Mouse (Mus musculus): Measurements from ENCODE around the gene Trpm7. TPM values are rescaled to one million over a fixed set of nuclear protein-coding genes. Genes with fewer than 3 reads are reported as not detected.

The Trpm7 gene
- polyA plus RNA-seq, 1 experiment from 2014 or later = 30.0 TPM

DNA sequence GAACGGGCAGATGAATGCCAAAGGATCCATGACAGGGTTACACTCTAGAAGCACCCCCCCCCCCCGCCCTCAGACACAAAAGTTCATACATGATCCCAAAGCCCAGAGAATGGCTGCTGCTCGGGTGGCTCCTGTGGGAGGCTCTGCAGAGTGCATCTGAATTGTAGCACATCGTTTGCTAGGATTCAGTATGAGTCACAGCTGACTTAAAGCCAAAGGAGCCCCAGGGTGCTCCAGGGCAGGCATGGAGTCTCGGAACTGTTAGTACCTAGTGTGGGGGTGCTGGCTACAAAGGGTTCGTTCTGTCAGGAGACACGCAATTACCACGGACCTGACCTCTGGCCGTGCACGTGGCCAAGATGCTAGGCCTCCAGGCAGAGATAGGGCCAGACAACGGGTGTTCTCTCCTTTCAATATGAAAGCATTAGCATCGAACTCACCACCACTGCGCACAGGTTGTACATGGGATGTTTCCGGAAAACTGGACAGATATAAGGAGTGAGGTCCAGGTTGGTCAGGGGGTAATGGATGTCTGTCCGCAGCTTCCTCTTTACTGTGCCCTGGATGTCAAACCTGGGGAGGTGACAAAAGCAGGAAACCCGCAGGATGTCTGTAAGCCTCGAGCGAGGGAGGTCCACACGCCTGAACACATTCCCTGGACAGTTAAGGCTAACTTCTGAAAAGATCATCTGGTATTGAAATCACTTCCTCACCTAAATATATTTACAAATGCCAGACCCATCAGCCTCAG lies 106.4 kb downstream of the Trpm7 start:
- Histone ChIP-seq H3K9me3 (no peaks in the 10 kb centered on the region), H3K9ac (no peak overlapping the region), H3K4me1 (replicated peaks) (peaks cover 12% of the 10 kb centered on the region; the same call in 1 of the 2 replicates), H3K27ac (replicated peaks) (no peak overlapping the region), H3K27me3 (no peaks in the 10 kb centered on the region), H3K4me2 (no peak overlapping the region), H3K4me3 (no peak overlapping the region), H3K36me3 (no peaks in the 10 kb centered on the region)
- 73% methylated on average over 19 of the region's 19 CpGs for whole genome bisulfite sequencing
- no peak for ATAC-seq (ENCODE audit: low read depth)

DNA sequence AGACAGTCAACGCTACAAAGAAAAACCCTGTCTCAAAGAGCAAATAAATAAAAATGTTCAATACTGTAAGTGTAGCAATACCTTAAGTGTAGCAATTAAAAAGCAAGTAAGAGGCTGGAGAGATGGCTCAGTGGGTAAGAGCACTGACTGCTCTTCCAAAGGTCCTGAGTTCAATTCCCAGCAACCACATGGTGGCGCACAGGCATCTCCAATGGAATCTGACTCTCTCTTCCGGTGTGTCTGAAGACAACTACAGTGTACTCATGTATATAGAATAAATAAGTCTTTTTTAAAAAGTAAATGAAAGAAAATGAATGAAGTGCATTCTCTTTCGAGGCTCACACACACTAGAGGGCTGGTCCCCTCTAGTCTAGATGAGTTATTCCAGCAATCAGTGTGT lies 107.8 kb downstream of the Trpm7 start:
- WGBS = 73% methylated on average over 4 of the region's 4 CpGs
- no peak for ATAC-seq (ENCODE audit: low read depth)
- Histone ChIP-seq H3K9me3 (no peaks in the 10 kb centered on the region), H3K4me1 (replicated peaks) (peaks cover 12% of the 10 kb centered on the region; the same call in 1 of the 2 replicates), H3K4me3 (no peak overlapping the region), H3K9ac (no peak overlapping the region), H3K27me3 (no peaks in the 10 kb centered on the region), H3K36me3 (peaks cover 11% of the 10 kb centered on the region), H3K4me2 (no peak overlapping the region), H3K27ac (replicated peaks) (no peak overlapping the region)

DNA sequence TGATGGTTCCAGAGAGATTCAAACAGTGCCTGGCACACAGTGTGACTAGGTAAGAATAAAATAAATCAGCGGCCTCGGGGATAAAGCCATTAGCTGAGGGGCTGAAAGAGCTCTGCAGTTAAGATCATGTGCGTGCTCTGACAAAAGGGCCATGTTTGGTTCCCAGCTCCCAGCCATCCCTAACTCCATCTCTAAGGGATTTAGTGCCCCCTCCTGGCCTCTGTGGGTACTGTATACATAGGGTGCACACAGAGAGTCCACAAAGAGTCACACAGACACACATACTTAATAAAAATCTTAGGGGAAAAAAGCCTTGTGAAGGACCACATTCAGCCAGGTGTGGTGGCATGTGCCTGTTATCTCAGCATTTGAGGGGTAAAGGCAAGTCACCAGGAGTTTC lies 108.4 kb downstream of the Trpm7 start:
- Histone ChIP-seq H3K4me2 (no peak overlapping the region), H3K4me3 (no peak overlapping the region), H3K9ac (no peak overlapping the region), H3K9me3 (no peaks in the 10 kb centered on the region), H3K4me1 (replicated peaks) (peaks cover 12% of the 10 kb centered on the region; the same call in 1 of the 2 replicates), H3K36me3 (peaks cover 17% of the 10 kb centered on the region), H3K27ac (replicated peaks) (no peak overlapping the region), H3K27me3 (no peaks in the 10 kb centered on the region)
- WGBS = 97% methylated on average over 3 of the region's 3 CpGs
- no peak for ATAC-seq (ENCODE audit: low read depth)

DNA sequence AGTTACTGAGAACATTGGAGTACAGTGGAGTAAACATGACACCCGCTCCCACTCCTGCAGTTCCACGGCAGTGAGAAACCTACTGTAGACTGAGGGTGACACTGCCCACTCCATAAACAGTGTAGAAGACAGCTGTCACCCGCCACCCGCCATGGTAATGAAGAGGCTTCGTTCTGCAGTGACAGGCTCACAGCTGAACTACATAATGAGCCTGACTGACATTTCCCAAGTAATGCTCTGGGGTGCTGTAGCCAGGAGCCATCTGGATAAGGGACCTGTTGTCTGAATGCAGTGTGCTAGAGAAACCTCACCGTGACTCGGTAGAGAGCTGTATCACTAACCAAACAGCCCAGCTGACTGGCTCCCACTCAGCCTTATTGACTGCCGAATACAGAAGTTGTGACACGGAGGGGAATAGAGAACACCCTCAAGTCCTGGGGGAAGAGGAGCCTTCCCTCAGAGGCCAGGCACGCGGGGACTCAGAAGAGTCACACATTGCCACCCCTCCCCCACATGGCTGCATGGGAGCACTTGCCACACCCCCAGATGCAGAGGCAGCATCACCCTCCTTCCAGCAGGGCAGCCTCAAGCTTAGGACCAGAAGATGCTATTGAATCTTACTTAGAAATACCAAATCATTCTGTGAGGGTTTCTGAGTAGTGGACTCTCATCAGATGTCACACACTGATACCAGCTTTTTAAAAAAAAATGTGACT lies 110.0 kb downstream of the Trpm7 start:
- WGBS = 26% methylated on average over 11 of the region's 11 CpGs
- no peaks in the 10 kb centered on the region for H3K9me3 ChIP-seq
- peaks cover 33% of the 10 kb centered on the region for H3K36me3 ChIP-seq
- no peak overlapping the region for H3K4me2 ChIP-seq
- H3K4me3 ChIP-seq = no peak overlapping the region
- peaks cover 12% of the 10 kb centered on the region; the same call in 1 of the 2 replicates for H3K4me1 ChIP-seq (replicated peaks)
- no peak overlapping the region for H3K27ac ChIP-seq (replicated peaks)
- H3K9ac ChIP-seq = no peak overlapping the region
- H3K27me3 ChIP-seq = no peaks in the 10 kb centered on the region
- ATAC-seq (ENCODE audit: low read depth) = peak; percentile 86

DNA sequence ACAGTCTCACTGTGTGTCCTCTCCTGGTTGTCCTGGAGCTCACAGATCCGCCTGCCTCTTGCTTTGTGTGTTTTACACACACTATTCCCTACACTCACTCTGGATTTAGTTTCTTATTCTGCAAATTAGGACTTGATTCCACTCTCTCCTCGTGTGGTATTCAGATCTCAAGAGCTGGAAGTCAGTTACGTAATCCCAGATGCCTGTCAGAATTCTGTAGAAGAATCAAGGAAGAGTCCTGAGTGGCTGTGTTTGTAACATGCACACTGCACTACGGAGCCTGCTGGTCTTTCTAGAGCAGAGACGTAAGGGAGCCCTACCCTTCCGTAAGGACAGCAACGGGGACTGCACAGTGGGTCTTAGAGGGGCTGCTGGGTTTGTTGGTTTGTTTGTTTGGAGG lies 116.7 kb downstream of the Trpm7 start:
- Histone ChIP-seq H3K36me3 (peaks cover 96% of the 10 kb centered on the region), H3K27me3 (no peaks in the 10 kb centered on the region), H3K4me3 (no peak overlapping the region), H3K27ac (replicated peaks) (no peak overlapping the region), H3K9me3 (no peaks in the 10 kb centered on the region), H3K9ac (no peak overlapping the region), H3K4me2 (no peak overlapping the region), H3K4me1 (replicated peaks) (no peaks in the 10 kb centered on the region)
- WGBS = 94% methylated on average over 7 of the region's 7 CpGs
- ATAC-seq (ENCODE audit: low read depth) = no peak

DNA sequence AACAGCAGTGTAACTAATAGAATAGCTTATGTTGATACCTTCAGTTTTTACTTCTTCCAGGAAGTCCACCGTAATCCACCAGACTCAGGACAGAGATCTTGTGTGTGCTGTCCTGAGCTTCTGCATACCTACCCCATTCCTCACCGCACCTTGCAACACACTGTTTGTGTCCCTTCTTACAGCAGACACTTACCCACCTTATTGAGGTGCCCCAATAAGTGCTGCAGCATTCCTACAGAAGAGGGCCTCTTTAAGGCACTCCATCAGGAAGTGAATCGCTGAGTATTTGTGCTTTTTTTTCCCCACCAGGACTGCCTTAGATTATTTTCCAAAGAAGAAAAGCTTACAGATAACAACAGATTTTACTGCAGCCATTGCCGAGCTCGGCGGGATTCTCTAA lies 120.4 kb downstream of the Trpm7 start:
- Histone ChIP-seq H3K4me2 (no peak overlapping the region), H3K36me3 (peaks cover 92% of the 10 kb centered on the region), H3K9me3 (no peaks in the 10 kb centered on the region), H3K27ac (replicated peaks) (no peak overlapping the region), H3K27me3 (no peaks in the 10 kb centered on the region), H3K4me3 (no peak overlapping the region), H3K9ac (no peak overlapping the region), H3K4me1 (replicated peaks) (no peaks in the 10 kb centered on the region)
- no peak for ATAC-seq (ENCODE audit: low read depth)
- WGBS = 95% methylated on average over 6 of the region's 6 CpGs

DNA sequence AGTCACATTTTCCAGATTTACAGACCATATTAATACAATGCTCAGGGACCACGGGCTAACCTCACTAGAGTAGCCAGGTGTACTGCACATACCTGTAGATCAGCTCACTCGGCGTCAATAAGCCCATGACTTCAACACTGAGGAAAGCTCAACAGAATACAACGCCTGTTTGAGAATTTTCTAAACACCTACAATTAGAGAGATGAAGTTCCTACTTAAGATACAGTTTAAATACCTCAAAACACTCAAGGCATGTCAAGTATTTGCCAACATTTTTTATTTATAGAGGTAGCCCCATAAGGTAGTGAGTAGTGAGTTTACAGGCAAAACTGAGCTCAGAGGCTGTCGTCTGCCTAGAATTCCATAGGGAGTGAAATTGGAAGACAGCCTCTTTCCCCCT lies 132.6 kb downstream of the Trpm7 start:
- no peak for ATAC-seq (ENCODE audit: low read depth)
- Histone ChIP-seq H3K4me3 (no peak overlapping the region), H3K4me2 (no peak overlapping the region), H3K9ac (no peak overlapping the region), H3K36me3 (peaks cover 82% of the 10 kb centered on the region), H3K4me1 (replicated peaks) (no peaks in the 10 kb centered on the region), H3K27ac (replicated peaks) (no peak overlapping the region), H3K27me3 (no peaks in the 10 kb centered on the region), H3K9me3 (no peaks in the 10 kb centered on the region)
- 94% methylated on average over 5 of the region's 5 CpGs for WGBS

Small RNA genes lying within 50 kb of the gene (microRNA-seq; reads per million reads assigned to microRNA genes)
- gene Mir3473g = 0.59 reads per million

Other genes starting within 250 kb of the Trpm7 start
- gene Gabpb1, start 199.9 kb downstream of the Trpm7 start, polyA plus RNA-seq (2015; fragmentation: Nextera tagmentation; extraction: Ambion mirVana) = 47.9 and 55.3 TPM in 2 replicates
- gene Usp8, start 168.9 kb downstream of the Trpm7 start, polyA plus RNA-seq (2015; fragmentation: Nextera tagmentation; extraction: Ambion mirVana) = 31.5 and 35.7 TPM in 2 replicates
- gene Usp50, start 92.8 kb downstream of the Trpm7 start, polyA plus RNA-seq (2015; fragmentation: Nextera tagmentation; extraction: Ambion mirVana) = 2.1 and 2.9 TPM in 2 replicates
- 28.5 and 34.5 TPM in 2 replicates for gene Sppl2a, start 57.0 kb upstream of the Trpm7 start, polyA plus RNA-seq (2015; fragmentation: Nextera tagmentation; extraction: Ambion mirVana)
- gene Ap4e1, start 132.5 kb upstream of the Trpm7 start, polyA plus RNA-seq (2015; fragmentation: Nextera tagmentation; extraction: Ambion mirVana) = 10.4 and 12.3 TPM in 2 replicates
- 32.2 and 33.7 TPM in 2 replicates for gene Blvra, start 194.4 kb upstream of the Trpm7 start, polyA plus RNA-seq (2015; fragmentation: Nextera tagmentation; extraction: Ambion mirVana)

Data from neural tube, embryonic 13.5 days (tissue).